Mouse (Mus musculus) kidney, postnatal 14 days (tissue): Measurements from ENCODE around the gene Pld6.

Experiments
- DNase-seq: peaks from one replicate; pipeline ENCODE4 v3.0.0; 2022; ENCODE audit warnings: mixed read lengths

Gene Pld6

GRCm38 (mm10) chr11:59783591-59783990, 3.9 kb downstream of the Pld6 start:
- no peak for DNase-seq

DNA sequence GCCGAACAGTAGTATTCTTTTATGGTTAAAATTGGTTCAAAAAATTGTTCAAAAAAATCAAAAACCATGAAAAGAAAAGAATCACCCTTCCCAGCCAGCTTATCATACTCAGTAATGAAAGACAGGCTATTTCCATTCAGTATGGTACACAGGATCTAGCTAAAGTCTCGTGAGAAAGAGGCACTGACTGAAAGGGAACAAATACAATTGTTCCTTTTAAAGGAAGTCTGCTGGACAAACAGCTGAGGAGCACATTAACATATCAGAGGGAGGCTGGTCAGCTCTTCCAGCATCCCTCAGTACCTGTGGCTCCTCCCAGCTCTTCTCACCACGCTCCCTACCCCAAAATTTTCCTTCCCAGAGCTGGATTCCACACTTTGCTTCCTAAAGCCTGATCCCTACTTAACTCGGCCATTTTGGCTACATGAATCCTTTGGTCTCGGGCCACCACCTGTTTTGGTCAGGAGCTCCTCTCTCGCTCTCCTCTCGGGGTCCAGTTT, 5.3 kb downstream of the Pld6 start:
- no peak for DNase-seq

- DNase-seq = no peak
These were observed 7.2 kb downstream of the Pld6 start for GRCm38 (mm10) chr11:59780241-59780640.

DNA sequence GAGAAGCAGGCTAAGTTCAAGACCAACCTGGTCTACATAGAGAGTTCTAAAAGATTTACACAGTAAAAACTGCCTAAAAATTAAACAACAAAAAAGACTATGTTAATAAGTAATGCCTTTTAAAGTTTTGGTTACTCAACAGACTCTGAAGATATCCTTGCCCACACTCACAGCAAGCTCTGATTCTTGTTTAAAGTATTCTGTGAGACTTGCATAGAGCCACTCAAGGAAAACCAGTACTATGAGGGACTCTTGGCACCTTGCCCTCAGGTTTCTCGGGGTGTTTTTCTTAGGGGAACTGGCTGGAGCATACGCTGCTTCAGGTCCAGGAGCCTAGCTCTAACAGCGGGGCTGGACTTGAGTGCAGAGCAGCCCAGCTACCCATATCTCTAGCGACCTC, 8.0 kb downstream of the Pld6 start:
- peak; percentile 31 for DNase-seq

GRCm38 (mm10) chr11:59778874-59779223, 8.6 kb downstream of the Pld6 start:
- no peak for DNase-seq

DNA sequence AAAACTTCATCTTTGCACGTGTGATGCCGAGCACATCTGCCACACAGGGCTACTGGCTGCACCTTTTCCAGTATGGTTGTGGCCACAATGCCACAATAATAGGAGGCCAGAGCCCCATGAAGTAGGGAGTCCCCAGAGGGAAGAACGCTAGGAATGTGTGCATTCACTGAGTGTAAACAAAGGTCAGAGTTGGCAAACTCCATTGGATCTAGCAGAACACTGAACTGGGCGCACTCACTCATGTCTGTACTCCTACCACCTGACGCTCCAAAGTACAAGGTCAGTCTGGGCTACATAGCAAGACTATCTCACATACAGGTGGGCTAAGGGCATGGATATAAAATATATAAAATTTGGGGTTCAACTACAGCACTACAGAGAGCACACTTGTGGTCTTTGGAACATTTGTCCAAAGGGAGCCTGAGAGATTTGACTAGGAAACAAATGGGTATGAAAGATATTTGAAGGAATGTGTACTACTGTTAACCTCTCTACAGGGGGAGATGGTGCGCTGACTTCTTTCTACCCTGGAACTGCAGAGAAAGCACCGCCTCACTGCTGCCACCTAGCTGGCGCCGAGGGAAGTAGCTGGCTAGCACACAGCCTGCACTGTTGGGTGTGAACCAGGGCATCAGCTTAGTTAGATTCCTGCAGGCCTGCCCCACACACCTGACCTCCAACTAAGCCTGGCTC, 9.1 kb downstream of the Pld6 start:
- DNase-seq = peak; percentile 80

GRCm38 (mm10) chr11:59777259-59777658, 10.2 kb downstream of the Pld6 start:
- DNase-seq = no peak

- DNase-seq = no peak
These were observed 11.9 kb downstream of the Pld6 start for GRCm38 (mm10) chr11:59775435-59776148.

- no peak for DNase-seq
These were observed 12.9 kb downstream of the Pld6 start for GRCm38 (mm10) chr11:59774522-59774921.

DNA sequence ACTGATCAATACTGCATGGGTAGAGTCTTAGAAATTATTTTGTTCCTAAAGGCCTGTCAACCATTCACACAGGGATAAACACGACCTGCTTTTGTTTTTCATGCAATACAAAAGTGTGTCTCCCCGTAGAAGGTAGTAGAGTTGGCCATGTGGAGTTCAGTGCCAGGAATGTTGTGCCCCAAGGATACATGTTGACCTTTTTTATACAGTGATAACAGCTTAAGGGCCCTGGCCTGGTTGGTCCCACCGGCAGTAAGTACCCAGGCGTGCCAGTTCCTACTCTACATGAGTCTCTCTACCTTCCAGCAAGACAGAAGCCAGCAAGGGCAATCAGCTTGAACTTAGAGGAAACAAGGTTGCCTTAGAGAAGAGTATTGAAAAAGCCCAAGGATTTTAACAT, 14.5 kb downstream of the Pld6 start:
- DNase-seq = no peak

GRCm38 (mm10) chr11:59772291-59772690, 15.2 kb downstream of the Pld6 start:
- no peak for DNase-seq

GRCm38 (mm10) chr11:59770753-59771152, 16.7 kb downstream of the Pld6 start:
- no peak for DNase-seq

DNA sequence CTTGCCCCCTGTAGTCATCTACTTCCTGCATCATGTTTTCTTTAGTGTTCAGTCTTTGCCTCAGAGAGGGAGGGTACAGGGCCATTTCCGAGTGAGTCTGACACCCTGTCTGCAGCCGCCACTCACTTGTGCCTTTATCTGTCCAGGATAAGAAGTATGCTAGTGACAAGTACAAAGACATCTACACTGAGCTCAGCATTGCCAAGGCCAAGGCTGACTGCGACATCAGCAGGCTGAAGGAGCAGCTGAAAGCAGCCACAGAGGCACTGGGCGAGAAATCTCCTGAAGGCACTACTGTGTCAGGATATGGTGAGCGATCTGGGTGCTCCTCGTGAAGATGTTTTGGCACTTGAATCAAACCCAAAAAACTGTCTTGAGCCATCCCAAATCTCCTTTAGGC, 17.7 kb downstream of the Pld6 start:
- DNase-seq = no peak

DNA sequence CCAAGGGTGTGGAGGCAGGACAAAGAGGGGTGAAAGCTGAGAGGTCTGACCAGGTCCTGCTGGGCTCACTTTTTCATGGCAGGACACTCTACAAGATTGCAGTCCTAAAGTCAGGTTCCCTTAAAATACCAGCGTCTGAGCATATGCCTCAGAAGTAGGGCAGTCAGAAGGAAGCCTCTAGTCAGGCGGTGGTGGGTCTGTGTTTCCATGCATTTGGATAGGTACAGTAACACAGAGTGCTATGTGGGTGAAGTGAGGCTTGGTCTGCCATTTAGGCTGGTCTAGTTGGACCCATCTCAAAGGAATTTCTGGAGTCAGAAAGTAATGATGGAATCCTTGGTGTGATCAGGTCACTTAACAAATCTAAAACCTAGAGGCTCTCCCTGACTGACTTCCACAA, 18.1 kb downstream of the Pld6 start:
- DNase-seq = no peak

DNA sequence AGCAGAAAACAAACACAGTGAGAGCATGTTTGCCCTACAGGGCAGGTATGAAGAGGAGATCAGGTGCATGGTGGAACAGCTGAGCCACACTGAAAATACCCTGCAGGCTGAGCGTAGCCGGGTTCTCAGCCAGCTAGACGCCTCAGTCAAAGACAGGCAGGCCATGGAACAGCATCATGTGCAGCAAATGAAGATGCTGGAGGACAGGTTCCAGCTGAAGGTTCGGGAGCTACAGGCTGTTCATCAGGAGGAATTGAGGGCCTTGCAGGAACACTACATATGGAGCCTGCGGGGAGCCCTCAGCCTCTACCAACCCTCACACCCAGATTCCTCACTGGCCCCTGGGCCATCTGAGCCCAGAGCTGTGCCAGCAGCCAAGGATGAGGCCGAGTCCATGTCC, 26.6 kb downstream of the Pld6 start:
- no peak for DNase-seq

DNA sequence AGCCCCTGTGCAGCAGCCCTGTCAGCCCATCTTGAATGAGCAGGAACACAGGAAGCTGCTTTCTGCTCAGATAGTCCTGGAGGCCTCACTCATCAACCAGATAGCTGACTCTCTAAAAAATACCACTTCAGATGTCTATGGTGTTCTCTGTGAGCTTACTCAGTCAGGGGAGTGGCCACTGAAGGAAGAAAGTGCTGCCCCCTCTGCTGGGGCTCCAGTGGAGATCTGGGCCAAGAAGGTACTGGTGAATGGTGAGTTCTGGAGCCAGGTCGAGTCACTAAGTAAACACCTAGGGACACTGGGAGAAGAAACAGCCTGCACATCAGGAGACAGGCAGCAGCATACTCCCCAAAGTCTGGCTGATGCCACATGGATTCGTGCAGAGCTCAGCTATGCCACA, 27.8 kb downstream of the Pld6 start:
- no peak for DNase-seq

DNA sequence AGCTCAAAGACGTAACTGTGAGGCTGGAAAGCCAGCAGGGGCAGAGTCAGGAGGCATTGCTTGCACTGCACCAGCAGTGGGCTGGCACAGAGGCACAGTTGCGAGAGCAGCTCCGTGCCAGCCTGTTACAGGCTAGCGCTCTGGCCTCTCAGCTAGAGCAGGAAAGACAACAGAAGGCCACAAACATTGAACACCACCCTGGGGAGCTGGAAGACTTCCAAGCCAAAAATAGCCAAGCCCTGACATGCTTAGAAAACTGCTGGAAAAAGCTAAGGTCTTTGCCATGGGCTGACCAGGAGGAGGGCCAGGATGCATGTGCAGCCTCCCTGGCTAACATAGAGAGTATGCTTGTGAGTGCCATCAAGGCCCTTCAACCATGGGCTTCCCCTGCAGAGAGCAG, 28.3 kb downstream of the Pld6 start:
- peak; percentile 41 for DNase-seq

DNA sequence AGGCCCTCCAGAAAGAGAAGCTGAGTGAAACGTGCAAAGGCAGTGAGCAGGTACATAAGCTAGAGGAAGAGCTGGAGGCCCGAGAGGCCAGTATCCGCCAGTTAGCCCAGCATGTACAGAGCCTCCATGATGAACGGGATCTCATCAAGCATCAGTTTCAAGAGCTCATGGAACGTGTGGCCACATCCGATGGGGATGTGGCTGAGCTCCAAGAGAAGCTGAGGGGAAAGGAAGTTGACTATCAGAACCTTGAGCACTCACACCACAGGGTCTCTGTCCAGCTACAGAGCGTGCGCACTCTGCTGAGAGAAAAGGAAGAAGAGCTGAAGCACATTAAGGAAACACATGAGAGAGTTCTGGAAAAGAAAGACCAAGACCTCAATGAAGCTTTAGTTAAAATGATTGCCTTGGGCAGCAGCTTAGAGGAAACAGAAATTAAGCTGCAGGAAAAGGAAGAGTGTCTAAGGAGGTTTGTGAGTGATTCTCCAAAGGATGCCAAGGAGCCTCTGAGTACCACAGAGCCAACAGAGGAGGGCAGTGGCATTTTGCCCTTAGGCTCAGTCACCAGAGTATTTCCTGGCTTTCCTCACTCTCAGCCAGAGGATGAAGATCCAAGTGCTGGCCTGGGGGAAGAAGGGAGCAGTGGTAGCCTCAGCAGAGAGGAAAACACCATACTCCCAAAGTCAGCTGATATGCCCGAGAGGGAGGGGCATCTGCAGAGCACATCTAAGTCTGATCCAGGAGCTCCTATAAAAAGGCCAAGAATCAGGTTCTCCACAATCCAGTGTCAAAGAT, 29.1 kb downstream of the Pld6 start:
- DNase-seq = peak; percentile 32

- no peak for DNase-seq
These were observed 31.1 kb downstream of the Pld6 start for GRCm38 (mm10) chr11:59756351-59756750.

DNA sequence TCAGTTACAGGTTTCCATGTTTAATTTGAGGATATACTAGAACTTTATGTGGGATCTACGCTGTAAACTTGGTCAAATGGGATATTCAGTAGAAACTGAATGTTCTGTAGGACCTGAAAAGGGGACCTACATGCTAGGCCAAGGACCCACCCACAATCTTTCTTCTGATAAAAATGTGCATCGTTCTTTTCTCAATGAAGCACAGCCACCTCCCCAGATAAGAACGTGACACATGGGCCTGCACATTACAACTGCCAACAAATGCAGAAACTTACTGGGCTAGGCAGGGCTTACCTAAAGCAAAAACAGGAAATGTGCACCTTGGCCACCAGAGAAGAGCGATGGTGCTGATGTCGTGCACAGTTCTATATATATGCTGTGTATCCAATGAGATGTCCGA, 32.9 kb downstream of the Pld6 start:
- DNase-seq = no peak

DNA sequence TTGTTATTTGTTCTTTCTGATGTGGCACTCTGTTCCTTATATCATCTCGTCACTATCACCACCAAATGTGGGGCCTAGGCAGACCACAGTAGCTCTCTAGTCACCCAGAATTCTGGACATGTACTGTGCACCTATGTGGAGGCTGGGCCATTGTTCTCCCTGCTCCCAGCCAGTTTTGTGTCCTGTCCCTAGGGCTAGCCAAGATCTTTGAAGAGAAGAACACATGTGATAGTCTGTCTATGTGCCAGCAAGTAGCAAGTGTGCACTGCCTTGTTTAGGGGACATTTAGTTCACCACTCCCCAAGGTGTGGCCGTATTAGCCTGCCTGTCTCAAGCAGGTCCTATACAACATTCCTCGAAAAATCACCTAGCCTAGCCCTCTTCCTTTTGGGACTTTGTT, 38.4 kb downstream of the Pld6 start:
- DNase-seq = no peak

- DNase-seq = peak; percentile 73
These were observed 40.8 kb downstream of the Pld6 start for GRCm38 (mm10) chr11:59746614-59747013.

GRCm38 (mm10) chr11:59745851-59746250, 41.6 kb downstream of the Pld6 start:
- no peak for DNase-seq

GRCm38 (mm10) chr11:59744374-59744773, 43.1 kb downstream of the Pld6 start:
- DNase-seq = peak; percentile 18
